Mouse (Mus musculus): Measurements from ENCODE around the gene Ank2. TPM values are rescaled to one million over a fixed set of nuclear protein-coding genes. Genes with fewer than 3 reads are reported as not detected.

The Ank2 gene
- polyA plus RNA-seq (2012; ENCODE audit: insufficient read depth, insufficient read length, missing spikeins), result 21.6 and 32.5 TPM in 2 replicates

GRCm38 (mm10) chr3:127498742-127499400 is at the start of gene Ank2:
Gene Ank2, minus strand, starts transcription at chr3:127499350.
- H3K27ac ChIP-seq (replicated peaks; ENCODE audit: low read depth, low read length), result peak within 1 kb of the TSS; percentile 20; the same call in 1 of the 2 replicates
- H3K4me3 ChIP-seq (ENCODE audit: insufficient read depth, low read depth, low read length), result peak within 1 kb of the TSS; percentile 81
- no peaks in the 10 kb centered on the region for H3K4me1 ChIP-seq (ENCODE audit: control insufficient read depth, insufficient read depth, insufficient read length, low read length)

DNA sequence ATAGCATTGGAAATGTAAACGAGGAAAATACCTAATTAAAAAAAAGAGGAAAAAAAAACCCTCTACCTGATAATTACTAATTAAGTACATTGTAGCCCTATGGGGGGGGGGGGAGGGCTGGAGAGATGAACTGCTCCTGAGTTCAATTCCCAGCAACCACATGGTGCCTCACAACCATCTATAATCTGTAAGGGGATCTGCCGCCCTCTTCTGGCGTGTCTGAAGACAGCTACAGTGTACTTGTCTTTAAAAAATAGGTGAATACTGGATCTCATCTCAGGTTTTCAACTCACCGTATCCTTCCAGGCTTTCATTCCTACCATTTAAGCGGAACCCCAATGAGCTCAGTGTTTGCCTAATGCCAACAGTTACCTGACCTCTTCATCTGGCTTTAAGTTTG is 48.7 kb upstream of the Ank2 start:
- Histone ChIP-seq H3K4me1 (ENCODE audit: control insufficient read depth, insufficient read depth, insufficient read length, low read length) (no peaks in the 10 kb centered on the region), H3K27ac (replicated peaks; ENCODE audit: low read depth, low read length) (no peak overlapping the region), H3K4me3 (ENCODE audit: insufficient read depth, low read depth, low read length) (no peak overlapping the region)

GRCm38 (mm10) chr3:127544610-127545121 is 45.5 kb upstream of the Ank2 start:
- Histone ChIP-seq H3K27ac (replicated peaks; ENCODE audit: low read depth, low read length) (no peak overlapping the region), H3K4me3 (ENCODE audit: insufficient read depth, low read depth, low read length) (no peak overlapping the region), H3K4me1 (ENCODE audit: control insufficient read depth, insufficient read depth, insufficient read length, low read length) (no peaks in the 10 kb centered on the region)

- no peak overlapping the region for H3K4me3 ChIP-seq (ENCODE audit: insufficient read depth, low read depth, low read length)
- H3K27ac ChIP-seq (replicated peaks; ENCODE audit: low read depth, low read length), result no peak overlapping the region
- H3K4me1 ChIP-seq (ENCODE audit: control insufficient read depth, insufficient read depth, insufficient read length, low read length), result no peaks in the 10 kb centered on the region
These were observed 44.8 kb upstream of the Ank2 start for GRCm38 (mm10) chr3:127543976-127544375.

GRCm38 (mm10) chr3:127539193-127539592 is 40.0 kb upstream of the Ank2 start:
- Histone ChIP-seq H3K4me3 (ENCODE audit: insufficient read depth, low read depth, low read length) (no peak overlapping the region), H3K4me1 (ENCODE audit: control insufficient read depth, insufficient read depth, insufficient read length, low read length) (no peaks in the 10 kb centered on the region), H3K27ac (replicated peaks; ENCODE audit: low read depth, low read length) (no peak overlapping the region)

DNA sequence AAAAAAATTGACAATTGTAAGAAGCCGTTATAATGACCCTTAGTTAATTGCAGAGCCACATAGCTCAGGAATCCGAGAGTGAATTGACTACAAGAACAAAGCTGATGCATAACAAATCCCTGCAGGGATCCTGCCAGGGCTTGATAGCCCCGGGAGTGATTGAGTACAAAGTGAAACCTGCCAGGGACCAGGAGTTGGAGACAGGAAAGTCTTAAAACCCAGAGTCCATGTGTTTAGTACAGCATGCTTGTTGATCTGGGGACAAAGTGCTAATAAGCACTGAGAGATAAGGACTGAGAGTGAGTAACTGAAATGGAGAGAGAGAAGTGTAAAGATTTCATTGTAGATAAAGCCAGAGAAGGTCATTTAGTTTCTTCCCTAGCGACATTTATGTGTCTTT is 31.1 kb upstream of the Ank2 start:
- H3K4me1 ChIP-seq (ENCODE audit: control insufficient read depth, insufficient read depth, insufficient read length, low read length), result peaks cover 5% of the 10 kb centered on the region
- no peak overlapping the region for H3K4me3 ChIP-seq (ENCODE audit: insufficient read depth, low read depth, low read length)
- H3K27ac ChIP-seq (replicated peaks; ENCODE audit: low read depth, low read length), result no peak overlapping the region

DNA sequence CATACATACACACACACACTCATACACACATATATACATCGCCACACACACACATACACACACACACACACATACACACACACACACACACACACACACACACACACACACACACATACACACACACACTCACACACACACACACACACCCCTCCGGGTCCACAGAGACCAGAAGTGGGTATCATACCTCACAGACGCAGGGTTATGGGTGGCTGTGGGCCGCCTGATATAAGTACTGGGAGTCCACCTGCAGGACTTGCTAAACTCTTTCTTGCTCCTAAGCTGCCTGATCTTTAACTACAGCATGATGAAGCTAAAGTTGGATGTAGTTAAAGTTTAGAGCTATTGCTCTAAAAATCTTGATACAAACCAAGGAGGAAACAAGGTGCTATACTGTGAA is 30.7 kb upstream of the Ank2 start:
- Histone ChIP-seq H3K4me3 (ENCODE audit: insufficient read depth, low read depth, low read length) (no peak overlapping the region), H3K4me1 (ENCODE audit: control insufficient read depth, insufficient read depth, insufficient read length, low read length) (peaks cover 5% of the 10 kb centered on the region), H3K27ac (replicated peaks; ENCODE audit: low read depth, low read length) (no peak overlapping the region)

- Histone ChIP-seq H3K4me1 (ENCODE audit: control insufficient read depth, insufficient read depth, insufficient read length, low read length) (peaks cover 5% of the 10 kb centered on the region), H3K4me3 (ENCODE audit: insufficient read depth, low read depth, low read length) (no peak overlapping the region), H3K27ac (replicated peaks; ENCODE audit: low read depth, low read length) (no peak overlapping the region)
These were observed 30.1 kb upstream of the Ank2 start for GRCm38 (mm10) chr3:127529210-127529609.

- peaks cover 5% of the 10 kb centered on the region for H3K4me1 ChIP-seq (ENCODE audit: control insufficient read depth, insufficient read depth, insufficient read length, low read length)
- H3K4me3 ChIP-seq (ENCODE audit: insufficient read depth, low read depth, low read length), result no peak overlapping the region
- H3K27ac ChIP-seq (replicated peaks; ENCODE audit: low read depth, low read length), result peak overlapping the region; percentile 37; the same call in 1 of the 2 replicates
These were observed 28.4 kb upstream of the Ank2 start for GRCm38 (mm10) chr3:127527465-127528034.

DNA sequence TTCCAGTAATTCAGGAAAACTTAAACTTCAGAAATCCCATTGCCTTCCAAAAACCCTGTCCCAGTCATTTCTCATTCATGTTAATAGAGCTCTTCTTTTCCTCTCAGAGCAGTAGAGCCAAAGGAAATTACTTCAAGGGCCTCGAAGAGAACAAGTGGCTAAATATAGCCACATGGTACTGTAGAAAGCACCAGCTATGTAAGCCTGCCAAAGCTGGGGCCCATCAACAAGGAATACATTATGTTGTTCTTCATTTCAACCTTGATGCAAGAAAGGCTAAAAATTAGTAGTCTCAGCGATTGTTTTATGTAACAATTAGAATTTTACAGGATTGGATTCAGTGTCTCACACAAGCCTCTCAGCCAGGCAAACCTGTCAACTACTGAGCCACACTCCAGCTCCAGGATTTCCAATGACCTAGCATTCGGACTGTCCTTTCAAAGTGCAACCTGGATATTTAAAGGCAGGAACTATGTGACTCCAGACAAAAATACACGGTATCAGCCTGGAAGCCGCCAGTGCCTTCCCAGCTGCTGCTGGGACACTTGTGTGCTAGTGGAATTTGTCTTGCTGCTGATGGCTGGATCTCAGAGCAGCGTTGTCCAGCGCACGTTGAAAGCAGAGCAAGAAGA is 26.2 kb upstream of the Ank2 start:
- no peak overlapping the region for H3K4me3 ChIP-seq (ENCODE audit: insufficient read depth, low read depth, low read length)
- H3K4me1 ChIP-seq (ENCODE audit: control insufficient read depth, insufficient read depth, insufficient read length, low read length), result peaks cover 5% of the 10 kb centered on the region
- H3K27ac ChIP-seq (replicated peaks; ENCODE audit: low read depth, low read length), result 0 out of 2 replicates have a peak overlapping the region, but pooled peaks have one; percentile 29

- H3K27ac ChIP-seq (replicated peaks; ENCODE audit: low read depth, low read length), result no peak overlapping the region
- H3K4me1 ChIP-seq (ENCODE audit: control insufficient read depth, insufficient read depth, insufficient read length, low read length), result peaks cover 5% of the 10 kb centered on the region
- no peak overlapping the region for H3K4me3 ChIP-seq (ENCODE audit: insufficient read depth, low read depth, low read length)
These were observed 22.0 kb upstream of the Ank2 start for GRCm38 (mm10) chr3:127521156-127521555.

- no peak overlapping the region for H3K27ac ChIP-seq (replicated peaks; ENCODE audit: low read depth, low read length)
These were observed 21.1 kb upstream of the Ank2 start for GRCm38 (mm10) chr3:127520300-127520699.

GRCm38 (mm10) chr3:127515251-127515650 is 16.1 kb upstream of the Ank2 start:
- peak overlapping the region; percentile 38; the same call in 1 of the 2 replicates for H3K27ac ChIP-seq (replicated peaks; ENCODE audit: low read depth, low read length)
- H3K4me3 ChIP-seq (ENCODE audit: insufficient read depth, low read depth, low read length), result no peak overlapping the region
- no peaks in the 10 kb centered on the region for H3K4me1 ChIP-seq (ENCODE audit: control insufficient read depth, insufficient read depth, insufficient read length, low read length)

More at GRCm38 (mm10) chr3:127520300-127520699, 21.1 kb upstream of the Ank2 start:
- no peak overlapping the region for H3K4me3 ChIP-seq (ENCODE audit: insufficient read depth, low read depth, low read length)
- H3K4me1 ChIP-seq (ENCODE audit: control insufficient read depth, insufficient read depth, insufficient read length, low read length), result no peaks in the 10 kb centered on the region; the same call in 1 of the 2 replicates

- Histone ChIP-seq H3K27ac (replicated peaks; ENCODE audit: low read depth, low read length) (no peak overlapping the region), H3K4me3 (ENCODE audit: insufficient read depth, low read depth, low read length) (no peak overlapping the region)
These were observed 14.5 kb upstream of the Ank2 start for GRCm38 (mm10) chr3:127513699-127514098.

GRCm38 (mm10) chr3:127512794-127513335 is 13.7 kb upstream of the Ank2 start:
- Histone ChIP-seq H3K27ac (replicated peaks; ENCODE audit: low read depth, low read length) (no peak overlapping the region), H3K4me3 (ENCODE audit: insufficient read depth, low read depth, low read length) (no peak overlapping the region), H3K4me1 (ENCODE audit: control insufficient read depth, insufficient read depth, insufficient read length, low read length) (no peaks in the 10 kb centered on the region)

More at GRCm38 (mm10) chr3:127513699-127514098, 14.5 kb upstream of the Ank2 start:
- no peaks in the 10 kb centered on the region for H3K4me1 ChIP-seq (ENCODE audit: control insufficient read depth, insufficient read depth, insufficient read length, low read length)
